Mouse (Mus musculus) bone marrow, adult 2 months (tissue): ENCODE measurements around the gene Kcne3.

Source experiments
- CTCF ChIP-seq: fragments of 200-500 bp; IDR thresholded peaks from 2 replicates; pipeline ENCODE4 v1.5.1; 2011; ENCODE audit warnings: low read length, control low read depth; ENCODE audit not compliant: control insufficient read depth, insufficient read depth
- POLR2A ChIP-seq: fragments of 200-500 bp; IDR thresholded peaks from 2 replicates; pipeline ENCODE4 v1.6.1; 2011; ENCODE audit warnings: low read depth, mild to moderate bottlenecking, control low read depth, low read length, borderline replicate concordance; ENCODE audit not compliant: control insufficient read depth

DNA sequence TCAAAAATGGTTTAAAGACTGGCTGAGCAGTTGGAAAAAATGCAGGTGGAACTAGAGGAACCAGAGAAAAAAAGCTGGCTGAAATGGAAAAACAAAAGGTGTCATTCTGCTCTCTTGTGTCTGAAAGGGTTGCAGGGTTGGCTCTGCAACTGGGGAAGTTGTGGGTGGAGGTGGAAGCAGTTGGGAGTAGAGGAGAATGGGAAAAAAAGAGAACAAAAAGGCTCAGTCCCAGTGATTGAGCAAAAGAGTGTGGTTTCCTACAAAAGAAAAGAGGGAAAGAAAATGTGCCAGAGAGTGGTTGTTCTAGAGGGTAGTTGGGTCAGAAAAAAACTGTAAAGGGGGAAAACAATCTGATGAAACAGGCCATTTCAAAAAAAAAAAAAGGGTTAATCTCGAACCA, 35.7 kb upstream of the Kcne3 start:
- TF ChIP-seq POLR2A (no peak), CTCF (no peak)
